Mouse (Mus musculus) stomach, embryonic 14.5 days (tissue): Measurements from ENCODE around the gene Spag5. TPM values are rescaled to one million over a fixed set of nuclear protein-coding genes. Genes with fewer than 3 reads are reported as not detected.

Experiments used
- ATAC-seq: fragments of 200-750 bp; cut with Nextera tagmentation; 2 replicates; pipeline ENCODE4 v1.8.0; 2017; ENCODE audit warnings: low read depth, moderate TSS enrichment; ENCODE audit not compliant: insufficient number of reproducible peaks, insufficient read depth, low FRiP score
- H3K27ac ChIP-seq: fragments of 300-500 bp; sonication (generic); 2 replicates; pipeline ENCODE4 v1.5.1; 2014; ENCODE audit warnings: mild to moderate bottlenecking, low read length, moderate library complexity, mixed read lengths
- H3K27me3 ChIP-seq: fragments of 300-500 bp; sonication (generic); 2 replicates; pipeline ENCODE4 v1.6.1; 2014; ENCODE audit warnings: low read length, control low read depth, mixed read lengths; ENCODE audit not compliant: control insufficient read depth, insufficient read depth
- H3K36me3 ChIP-seq: fragments of 300-500 bp; sonication (generic); 2 replicates; pipeline ENCODE4 v1.6.1; 2014; ENCODE audit warnings: mild to moderate bottlenecking, control low read depth, low read length, moderate library complexity, mixed read lengths; ENCODE audit not compliant: control insufficient read depth, insufficient read depth
- H3K4me1 ChIP-seq: fragments of 300-500 bp; sonication (generic); 2 replicates; pipeline ENCODE4 v1.6.1; 2014; ENCODE audit warnings: low read length, control low read depth, mixed read lengths; ENCODE audit not compliant: control insufficient read depth, insufficient read depth
- H3K4me2 ChIP-seq: fragments of 300-500 bp; sonication (generic); replicated peaks from 2 replicates; pipeline ENCODE4 v1.6.1; 2014; ENCODE audit warnings: low read depth, low read length, control low read depth
- H3K4me3 ChIP-seq: fragments of 300-500 bp; sonication (generic); 2 replicates; pipeline ENCODE4 v1.5.1; 2014; ENCODE audit warnings: low read depth, low read length, control low read depth
- H3K9ac ChIP-seq: fragments of 300-500 bp; sonication (generic); replicated peaks from 2 replicates; pipeline ENCODE4 v1.6.1; 2014; ENCODE audit warnings: low read depth, mild to moderate bottlenecking, control low read depth, low read length, moderate library complexity, mixed read lengths
- H3K9me3 ChIP-seq: fragments of 300-500 bp; sonication (generic); 2 replicates; pipeline ENCODE4 v1.6.1; 2016; ENCODE audit warnings: low read depth, low read length, control low read depth; ENCODE audit not compliant: control insufficient read depth
- WGBS: fragments of 180-500 bp; shearing (Covaris S2); extraction: QIAGEN DNeasy Blood & Tissue Kit; methylation state at CpG from one replicate; pipeline ENCODE4 v1.1.7; 2014; 5-methylcytosine and 5-hydroxymethylcytosine counted together
- polyA plus RNA-seq: library from polyadenylated mRNA; unstranded; fragments of >200 nt; fragmentation: Nextera tagmentation; extraction: Ambion mirVana; gene quantifications from 2 replicates; pipeline ENCODE4 v1.2.1, GENCODE M21; 2014

Spag5 gene
- polyA plus RNA-seq, 1 experiment from 2014 or later: 44.6 TPM

DNA sequence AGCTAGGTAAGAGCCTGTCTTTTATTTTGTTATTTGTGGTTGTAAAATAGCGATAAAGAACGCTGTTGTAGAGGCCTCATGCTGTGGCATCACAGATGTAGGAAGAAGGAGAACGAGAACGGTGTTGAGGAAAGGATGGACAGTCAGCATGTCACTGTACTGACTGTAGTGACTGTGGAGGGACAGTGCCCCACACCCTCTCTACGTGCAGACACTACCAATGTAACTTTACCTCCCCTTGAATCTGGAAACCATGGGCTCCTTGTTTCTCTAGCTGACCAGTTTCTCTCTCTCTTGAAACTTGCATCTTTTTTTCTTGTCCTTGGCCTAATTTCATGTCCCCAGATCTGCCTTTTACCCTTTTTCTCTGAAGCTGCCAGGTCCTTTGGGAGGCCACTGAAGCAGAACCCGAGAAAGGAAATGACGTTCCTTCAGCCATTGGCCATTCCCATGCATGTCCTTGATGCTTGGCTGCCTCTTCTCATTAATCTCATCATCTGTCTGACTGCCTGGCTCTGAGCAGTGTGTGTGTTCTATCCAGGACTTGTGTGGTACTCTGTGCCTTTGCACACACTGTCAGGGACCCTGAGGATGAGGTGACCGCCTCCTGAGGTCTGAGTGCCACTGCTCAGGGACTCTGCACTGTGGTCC, 9.7 kb downstream of the Spag5 start:
- Histone ChIP-seq H3K27me3 (no peaks in the 10 kb centered on the region), H3K4me1 (no peaks in the 10 kb centered on the region), H3K36me3 (peaks cover 60% of the 10 kb centered on the region), H3K4me3 (no peak overlapping the region), H3K27ac (no peak overlapping the region), H3K4me2 (no peak overlapping the region), H3K9me3 (no peaks in the 10 kb centered on the region), H3K9ac (no peak overlapping the region)
- 95% methylated on average over 8 of the region's 8 CpGs for WGBS
- no peak for ATAC-seq

GRCm38 (mm10) chr11:78313662-78314061, 12.3 kb downstream of the Spag5 start:
- no peak for ATAC-seq
- Histone ChIP-seq H3K9me3 (no peaks in the 10 kb centered on the region), H3K4me2 (no peak overlapping the region), H3K27ac (no peak overlapping the region), H3K36me3 (peaks cover 71% of the 10 kb centered on the region), H3K4me3 (no peak overlapping the region), H3K4me1 (no peaks in the 10 kb centered on the region), H3K9ac (no peak overlapping the region), H3K27me3 (no peaks in the 10 kb centered on the region)
- 92% methylated on average over 2 of the region's 2 CpGs for WGBS

DNA sequence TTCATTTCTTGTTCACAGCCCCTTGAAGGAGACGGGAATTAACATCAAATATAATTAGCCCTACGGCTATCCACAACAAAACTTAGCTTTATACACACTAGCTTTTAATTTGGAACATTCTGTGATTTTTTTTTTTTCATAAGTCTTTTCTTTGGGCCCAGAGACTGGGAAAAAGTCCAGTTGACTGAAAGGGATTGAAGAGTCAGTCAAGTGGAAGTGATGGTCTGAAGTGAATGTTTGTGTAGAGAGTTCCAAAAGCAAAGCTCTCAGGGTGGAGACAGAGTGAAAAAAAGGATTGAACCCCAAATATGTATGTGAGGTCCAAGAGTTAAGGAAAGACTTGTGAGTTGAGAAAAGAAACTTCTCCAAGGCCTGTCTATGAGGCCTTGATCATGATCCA, 17.1 kb downstream of the Spag5 start:
- Histone ChIP-seq H3K9me3 (no peaks in the 10 kb centered on the region), H3K9ac (no peak overlapping the region), H3K4me2 (no peak overlapping the region), H3K4me3 (no peak overlapping the region), H3K27ac (no peak overlapping the region), H3K27me3 (no peaks in the 10 kb centered on the region), H3K4me1 (0 out of 2 replicates have a peak, but pooled peaks cover 6% of the 10 kb centered on the region), H3K36me3 (peaks cover 72% of the 10 kb centered on the region)
- ATAC-seq: no peak
- 91% methylated on average over 2 of the region's 2 CpGs for WGBS

DNA sequence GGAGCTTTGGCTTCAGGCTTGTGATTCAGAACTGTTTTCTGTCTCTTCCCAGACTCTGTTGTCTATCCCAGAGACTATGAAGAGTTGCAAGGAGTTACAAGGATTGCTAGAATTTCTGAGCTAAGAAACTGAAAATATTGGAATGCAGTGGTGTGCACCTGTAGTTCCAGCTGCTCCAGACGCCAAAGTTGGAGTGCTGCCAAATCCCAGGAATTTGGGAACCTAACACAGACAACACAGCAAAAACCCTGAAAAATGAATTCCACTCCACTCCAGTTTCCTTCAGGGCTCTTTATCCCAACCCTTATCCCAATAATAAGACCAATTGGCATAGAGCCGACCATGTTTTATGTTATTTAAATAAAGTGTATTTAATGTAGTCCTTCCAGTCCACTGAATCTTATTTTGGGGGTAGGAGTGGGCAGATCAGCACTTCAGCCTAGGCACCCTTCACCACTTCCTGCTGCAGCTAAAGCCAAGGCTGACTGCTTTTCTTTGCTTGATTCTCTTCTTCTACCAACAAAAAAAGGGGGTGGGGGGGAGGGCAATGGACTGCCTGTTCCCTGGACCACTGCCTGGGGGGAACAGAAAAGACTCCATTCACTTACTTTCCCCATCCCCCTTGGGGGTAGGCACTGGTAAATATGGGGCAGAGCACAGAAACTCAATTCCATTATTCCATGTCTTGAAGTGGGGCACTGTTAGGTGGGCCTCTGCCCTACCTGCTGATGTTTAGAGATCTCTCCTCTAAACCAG, 20.9 kb downstream of the Spag5 start:
- 0 out of 2 replicates have a peak, but pooled peaks cover 6% of the 10 kb centered on the region for H3K4me1 ChIP-seq
- peak overlapping the region; percentile 63; the same call in 1 of the 2 replicates for H3K27ac ChIP-seq
- peak; percentile 16; the same call in 1 of the 2 replicates for ATAC-seq
- H3K4me3 ChIP-seq: no peak overlapping the region
- no peaks in the 10 kb centered on the region for H3K27me3 ChIP-seq
- H3K9ac ChIP-seq: no peak overlapping the region
- peaks cover 39% of the 10 kb centered on the region for H3K36me3 ChIP-seq
- no peaks in the 10 kb centered on the region for H3K9me3 ChIP-seq
- 40% methylated on average over 2 of the region's 2 CpGs for WGBS
- peak overlapping the region; percentile 22; the same call in 1 of the 2 replicates for H3K4me2 ChIP-seq

DNA sequence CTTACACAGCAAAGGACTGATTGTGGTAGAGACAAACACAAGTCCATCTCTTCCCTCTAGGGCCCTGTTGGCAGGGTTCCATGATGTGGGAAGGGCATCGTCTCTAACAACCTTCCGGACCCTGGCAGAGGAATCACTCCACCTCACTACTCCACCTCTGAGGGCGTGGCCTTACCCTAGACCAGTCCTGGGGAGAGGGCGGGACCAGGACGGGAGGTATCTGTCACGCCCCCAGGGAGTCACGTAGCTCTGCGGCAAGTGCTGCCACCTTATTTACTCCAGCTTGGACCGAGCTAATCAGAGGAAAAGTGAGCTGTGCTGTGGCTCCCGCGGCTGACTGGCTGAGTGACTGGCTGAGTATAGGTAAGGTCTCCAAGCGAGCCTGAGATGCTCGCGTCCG, 21.5 kb downstream of the Spag5 start, which contains the start of gene Aldoc:
Gene Aldoc, plus strand, starts transcription at position 109 of the 400 bp plus-strand sequence.
- H3K4me2 ChIP-seq: peak within 1 kb of the TSS; percentile 22; the same call in 1 of the 2 replicates
- WGBS: 5% methylated on average over 15 of the region's 15 CpGs
- no peaks in the 10 kb centered on the region for H3K27me3 ChIP-seq
- peak within 1 kb of the TSS; percentile 63; the same call in 1 of the 2 replicates for H3K27ac ChIP-seq
- peaks cover 32% of the 10 kb centered on the region for H3K36me3 ChIP-seq
- peak within 1 kb of the TSS; percentile 5; the same call in 1 of the 2 replicates for H3K4me3 ChIP-seq
- ATAC-seq: peak; percentile 97
- no peak within 1 kb of the TSS for H3K9ac ChIP-seq
- H3K4me1 ChIP-seq: 0 out of 2 replicates have a peak, but pooled peaks cover 6% of the 10 kb centered on the region
- H3K9me3 ChIP-seq: no peaks in the 10 kb centered on the region

GRCm38 (mm10) chr11:78324000-78324785, 22.9 kb downstream of the Spag5 start:
- Histone ChIP-seq H3K4me1 (0 out of 2 replicates have a peak, but pooled peaks cover 6% of the 10 kb centered on the region), H3K27ac (no peak overlapping the region), H3K36me3 (peaks cover 20% of the 10 kb centered on the region), H3K27me3 (no peaks in the 10 kb centered on the region), H3K9me3 (no peaks in the 10 kb centered on the region), H3K4me2 (no peak overlapping the region), H3K9ac (no peak overlapping the region), H3K4me3 (no peak overlapping the region)
- WGBS: 82% methylated on average over 15 of the region's 15 CpGs
- ATAC-seq: no peak

- Histone ChIP-seq H3K36me3 (peaks cover 14% of the 10 kb centered on the region), H3K27me3 (no peaks in the 10 kb centered on the region), H3K4me2 (no peak overlapping the region), H3K4me3 (no peak overlapping the region), H3K4me1 (0 out of 2 replicates have a peak, but pooled peaks cover 6% of the 10 kb centered on the region), H3K9ac (no peak overlapping the region), H3K9me3 (no peaks in the 10 kb centered on the region), H3K27ac (no peak overlapping the region)
- ATAC-seq: no peak
- 94% methylated on average over 12 of the region's 12 CpGs for WGBS
Measured at GRCm38 (mm10) chr11:78324965-78325364, 23.6 kb downstream of the Spag5 start.

DNA sequence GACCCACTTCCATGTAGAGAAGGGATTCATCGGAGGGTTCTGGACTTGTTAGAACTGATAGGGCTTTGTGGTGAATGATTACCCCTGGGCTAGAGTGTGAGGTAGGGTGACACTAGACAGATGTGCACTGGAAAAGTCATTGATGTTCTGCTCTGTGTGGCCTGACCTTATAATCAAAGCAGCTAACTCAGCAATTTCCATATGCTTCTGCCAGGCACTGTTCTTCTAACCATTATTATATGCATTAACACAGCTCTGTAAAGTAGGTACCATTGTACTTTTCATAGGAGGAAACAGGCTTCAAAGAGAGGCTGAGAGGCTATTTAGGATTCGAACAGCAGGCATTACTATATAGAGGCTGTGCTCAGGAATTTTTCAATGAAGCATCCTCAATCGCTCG, 25.9 kb downstream of the Spag5 start:
- Histone ChIP-seq H3K4me2 (no peak overlapping the region), H3K27me3 (no peaks in the 10 kb centered on the region), H3K4me3 (no peak overlapping the region), H3K9ac (no peak overlapping the region), H3K4me1 (0 out of 2 replicates have a peak, but pooled peaks cover 3% of the 10 kb centered on the region), H3K9me3 (no peaks in the 10 kb centered on the region), H3K27ac (no peak overlapping the region), H3K36me3 (no peaks in the 10 kb centered on the region)
- no peak for ATAC-seq
- WGBS: 93% methylated on average over 4 of the region's 4 CpGs
